Mouse (Mus musculus) hindbrain, embryonic 10.5 days (tissue): Measurements from ENCODE around the gene Gm42957. TPM values are rescaled to one million over a fixed set of nuclear protein-coding genes. Genes with fewer than 3 reads are reported as not detected.

Source experiments
- DNase-seq: peaks from one replicate; pipeline ENCODE4 v3.0.0-alpha.2; 2017; ENCODE audit warnings: low spot score
- H3K27ac ChIP-seq: fragments of 300-500 bp; sonication (generic); 2 replicates; pipeline ENCODE4 v1.5.1; 2016; ENCODE audit warnings: mild to moderate bottlenecking, moderate library complexity
- H3K27me3 ChIP-seq: fragments of 300-500 bp; sonication (generic); 2 replicates; pipeline ENCODE4 v1.6.1; 2016; ENCODE audit warnings: mild to moderate bottlenecking; ENCODE audit not compliant: poor library complexity, insufficient read depth, severe bottlenecking
- H3K36me3 ChIP-seq: fragments of 300-500 bp; sonication (generic); 2 replicates; pipeline ENCODE4 v1.6.1; 2016; ENCODE audit warnings: mild to moderate bottlenecking, moderate library complexity
- H3K4me1 ChIP-seq: fragments of 300-500 bp; sonication (generic); replicated peaks from 2 replicates; pipeline ENCODE4 v1.6.1; 2016; ENCODE audit warnings: mild to moderate bottlenecking
- H3K4me3 ChIP-seq: fragments of 300-500 bp; sonication (generic); 2 replicates; pipeline ENCODE4 v1.5.1; 2016; ENCODE audit warnings: mild to moderate bottlenecking, moderate library complexity
- H3K9me3 ChIP-seq: fragments of 300-500 bp; sonication (generic); 2 replicates; pipeline ENCODE4 v1.6.1; 2016; ENCODE audit warnings: mild to moderate bottlenecking, moderate library complexity
- WGBS: fragments of 180-500 bp; shearing (Covaris S2); methylation state at CpG from one replicate; pipeline ENCODE4 v1.1.7; 2016; 5-methylcytosine and 5-hydroxymethylcytosine counted together
- polyA plus RNA-seq: library from polyadenylated mRNA; unstranded; fragments of >200 nt; fragmentation: Nextera tagmentation; extraction: Ambion mirVana; gene quantifications from 2 replicates; pipeline ENCODE4 v1.2.1, GENCODE M21; 2016

The Gm42957 gene
- polyA plus RNA-seq, 1 experiment from 2014 or later = 0.13 TPM

- peaks cover 21% of the 10 kb centered on the region for H3K4me1 ChIP-seq
- no peaks in the 10 kb centered on the region for H3K9me3 ChIP-seq
- no peak for DNase-seq
- no peaks in the 10 kb centered on the region for H3K36me3 ChIP-seq
- H3K27ac ChIP-seq = no peak overlapping the region
- no peak overlapping the region for H3K4me3 ChIP-seq
- peaks cover 28% of the 10 kb centered on the region for H3K27me3 ChIP-seq
- 95% methylated on average over 5 of the region's 5 CpGs for WGBS
Observed at GRCm38 (mm10) chr3:96668424-96669067, 33.3 kb downstream of the Gm42957 start.

- 4% methylated on average over 35 of the region's 35 CpGs for WGBS
- H3K4me3 ChIP-seq = peak within 1 kb of the TSS; percentile 57
- no peaks in the 10 kb centered on the region for H3K9me3 ChIP-seq
- peak within 1 kb of the TSS; percentile 59; the same call in 1 of the 2 replicates for H3K27ac ChIP-seq
- H3K27me3 ChIP-seq = peaks cover 21% of the 10 kb centered on the region
- H3K4me1 ChIP-seq = peaks cover 20% of the 10 kb centered on the region
- peak; percentile 86 for DNase-seq
- H3K36me3 ChIP-seq = no peaks in the 10 kb centered on the region
Observed at GRCm38 (mm10) chr3:96669727-96670468, 34.6 kb downstream of the Gm42957 start, which contains the start of gene Ankrd35. Gene Ankrd35, plus strand, starts transcription at chr3:96670131.

- no peak overlapping the region for H3K27ac ChIP-seq
- peaks cover 21% of the 10 kb centered on the region for H3K27me3 ChIP-seq
- H3K4me3 ChIP-seq = no peak overlapping the region
- H3K4me1 ChIP-seq = peaks cover 28% of the 10 kb centered on the region
- no peaks in the 10 kb centered on the region for H3K9me3 ChIP-seq
- DNase-seq = no peak
- WGBS = 94% methylated on average over 5 of the region's 5 CpGs
- H3K36me3 ChIP-seq = no peaks in the 10 kb centered on the region
Observed at GRCm38 (mm10) chr3:96671519-96671918, 36.2 kb downstream of the Gm42957 start.

- Histone ChIP-seq H3K27me3 (peaks cover 28% of the 10 kb centered on the region), H3K9me3 (no peaks in the 10 kb centered on the region), H3K4me1 (peaks cover 28% of the 10 kb centered on the region), H3K36me3 (no peaks in the 10 kb centered on the region), H3K27ac (no peak overlapping the region), H3K4me3 (no peak overlapping the region)
- WGBS = 79% methylated on average over 4 of the region's 4 CpGs
- DNase-seq = no peak
Observed at GRCm38 (mm10) chr3:96673514-96673913, 38.2 kb downstream of the Gm42957 start.

- Histone ChIP-seq H3K36me3 (no peaks in the 10 kb centered on the region), H3K4me3 (no peak overlapping the region)
Observed at GRCm38 (mm10) chr3:96674442-96674841, 39.2 kb downstream of the Gm42957 start.

GRCm38 (mm10) chr3:96675171-96675570, 39.9 kb downstream of the Gm42957 start:
- H3K27me3 ChIP-seq = peaks cover 44% of the 10 kb centered on the region

More at GRCm38 (mm10) chr3:96674442-96674841, 39.2 kb downstream of the Gm42957 start:
- no peak overlapping the region for H3K27ac ChIP-seq
- H3K9me3 ChIP-seq = no peaks in the 10 kb centered on the region
- peak; percentile 25 for DNase-seq
- H3K27me3 ChIP-seq = peaks cover 37% of the 10 kb centered on the region
- peaks cover 27% of the 10 kb centered on the region for H3K4me1 ChIP-seq
- WGBS = 50% methylated on average over 8 of the region's 8 CpGs

GRCm38 (mm10) chr3:96675690-96676089, 40.4 kb downstream of the Gm42957 start:
- no peak overlapping the region for H3K27ac ChIP-seq
- 36% methylated on average over 3 of the region's 3 CpGs for WGBS

More at GRCm38 (mm10) chr3:96675171-96675570, 39.9 kb downstream of the Gm42957 start:
- Histone ChIP-seq H3K4me1 (peaks cover 25% of the 10 kb centered on the region), H3K27ac (no peak overlapping the region), H3K36me3 (no peaks in the 10 kb centered on the region), H3K9me3 (no peaks in the 10 kb centered on the region), H3K4me3 (no peak overlapping the region)
- 88% methylated on average over 3 of the region's 3 CpGs for WGBS
- DNase-seq = no peak

GRCm38 (mm10) chr3:96678456-96678855, 43.2 kb downstream of the Gm42957 start:
- Histone ChIP-seq H3K9me3 (no peaks in the 10 kb centered on the region), H3K36me3 (no peaks in the 10 kb centered on the region), H3K27ac (no peak overlapping the region), H3K27me3 (peaks cover 48% of the 10 kb centered on the region), H3K4me3 (no peak overlapping the region), H3K4me1 (peaks cover 26% of the 10 kb centered on the region)
- WGBS = 59% methylated on average over 7 of the region's 7 CpGs
- no peak for DNase-seq

More at GRCm38 (mm10) chr3:96675690-96676089, 40.4 kb downstream of the Gm42957 start:
- Histone ChIP-seq H3K4me1 (peaks cover 25% of the 10 kb centered on the region), H3K36me3 (no peaks in the 10 kb centered on the region), H3K27me3 (peaks cover 44% of the 10 kb centered on the region), H3K9me3 (no peaks in the 10 kb centered on the region), H3K4me3 (no peak overlapping the region)
- no peak for DNase-seq

GRCm38 (mm10) chr3:96679159-96679674, 43.9 kb downstream of the Gm42957 start:
- WGBS = 23% methylated on average over 5 of the region's 5 CpGs
- Histone ChIP-seq H3K36me3 (no peaks in the 10 kb centered on the region), H3K27me3 (peaks cover 55% of the 10 kb centered on the region), H3K9me3 (no peaks in the 10 kb centered on the region), H3K4me1 (peaks cover 33% of the 10 kb centered on the region), H3K4me3 (no peak overlapping the region), H3K27ac (no peak overlapping the region)
- no peak for DNase-seq

- Histone ChIP-seq H3K4me1 (peaks cover 35% of the 10 kb centered on the region), H3K9me3 (no peaks in the 10 kb centered on the region), H3K27ac (no peak overlapping the region), H3K4me3 (no peak overlapping the region), H3K27me3 (peaks cover 67% of the 10 kb centered on the region), H3K36me3 (no peaks in the 10 kb centered on the region)
- 18% methylated on average over 12 of the region's 12 CpGs for WGBS
- DNase-seq = no peak
Observed at GRCm38 (mm10) chr3:96680269-96680956, 45.1 kb downstream of the Gm42957 start.

- DNase-seq = no peak
- 83% methylated on average over 3 of the region's 3 CpGs for WGBS
- Histone ChIP-seq H3K27ac (no peak overlapping the region), H3K36me3 (no peaks in the 10 kb centered on the region), H3K4me3 (no peak overlapping the region), H3K27me3 (peaks cover 67% of the 10 kb centered on the region), H3K9me3 (no peaks in the 10 kb centered on the region), H3K4me1 (peaks cover 29% of the 10 kb centered on the region)
Observed at GRCm38 (mm10) chr3:96683496-96683895, 48.2 kb downstream of the Gm42957 start.

GRCm38 (mm10) chr3:96684151-96684821, 49.0 kb downstream of the Gm42957 start:
- H3K36me3 ChIP-seq = no peaks in the 10 kb centered on the region
- no peak overlapping the region for H3K27ac ChIP-seq
- no peaks in the 10 kb centered on the region for H3K9me3 ChIP-seq
- peak overlapping the region; percentile 41 for H3K4me3 ChIP-seq
- no peak for DNase-seq
- WGBS = 53% methylated on average over 17 of the region's 17 CpGs
- peaks cover 32% of the 10 kb centered on the region for H3K4me1 ChIP-seq
- peaks cover 62% of the 10 kb centered on the region for H3K27me3 ChIP-seq
